Mouse (Mus musculus) Patski (cell line): ENCODE measurements around the gene C1ql4. TPM values are rescaled to one million over a fixed set of nuclear protein-coding genes. Genes with fewer than 3 reads are reported as not detected.

ENCODE experiments used
- ATAC-seq: fragments of 100-300 bp; one replicate; pipeline ENCODE4 v1.8.0; 2021
- CTCF ChIA-PET: fragments of 350-600 bp; sonication (Branson Sonifier 250); formaldehyde crosslinking; loops from one replicate; lab custom pipeline; 2022; ENCODE audit warnings: inconsistent platforms; lab: Charles Lee
- POLR2A ChIA-PET: fragments of 350-600 bp; sonication (Branson Sonifier 250); formaldehyde crosslinking; loops from one replicate; lab custom pipeline; 2022; ENCODE audit warnings: antibody characterized with exemption, inconsistent platforms; lab: Charles Lee
- DNase-seq: peaks from one replicate; pipeline ENCODE4 v3.0.0-alpha.2; 2011; ENCODE audit warnings: low read depth, low spot score
- H3K27me3 ChIP-seq: fragments of 371-371 bp; one replicate; pipeline ENCODE4 v1.5.1; 2021
- CTCF ChIP-seq: fragments of 100-300 bp; IDR thresholded peaks from one replicate; pipeline ENCODE4 v1.5.1; 2021
- in situ Hi-C: fragments of 300-500 bp; cut with MboI; formaldehyde crosslinking; loops from 3 replicates; pipeline ENCODE4 v1.11.1; 2018; ENCODE audit warnings: low pct_unique_long_range_greater_than_20kb, mixed read lengths
- polyA plus RNA-seq: library from polyadenylated mRNA; unstranded; gene quantifications from one replicate; pipeline ENCODE4 v1.2.3, GENCODE M21; 2021

The C1ql4 gene
- polyA plus RNA-seq, 1 experiment from 2014 or later, result 0.24 TPM

DNA sequence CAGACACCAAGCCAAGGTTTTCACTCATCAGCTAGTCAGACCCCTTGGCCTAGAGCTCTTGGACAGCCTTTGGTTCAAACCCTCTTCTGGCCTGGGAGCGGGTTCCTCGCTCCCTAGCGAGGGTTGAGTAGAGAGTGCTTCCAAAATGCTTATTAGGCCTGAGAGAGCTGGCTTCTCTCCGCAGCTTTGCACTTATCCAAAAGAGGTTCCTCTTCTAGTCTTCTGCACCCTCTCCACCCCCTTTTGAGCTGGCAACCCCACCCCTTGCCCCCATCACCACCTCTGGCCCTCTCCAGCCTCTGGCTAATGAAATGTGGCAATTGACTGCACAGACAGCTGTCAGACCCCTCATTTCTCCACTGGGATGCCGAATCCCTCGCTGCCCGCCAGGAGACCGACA lies 5.3 kb upstream of the C1ql4 start, which contains the start of gene Dnajc22:
Dnajc22 (plus strand) TSS at position 301 of the 400 bp plus-strand sequence.
- no peaks in the 10 kb centered on the region for H3K27me3 ChIP-seq
- ChIA-PET POLR2A (no interaction called here), CTCF (interaction anchor here (1.0 kb wide), 1 partner anchor 92 kb away, joined by 4 read pairs; no protein-coding TSS in a partner anchor)
- in situ Hi-C loops, result no loop called here
- TF ChIP-seq CTCF, result no peak
- ATAC-seq (no peak), DNase-seq (no peak)

GRCm38 (mm10) chr15:99089069-99089468 lies 1.5 kb upstream of the C1ql4 start:
- CTCF ChIA-PET, result interaction anchor here (0.6 to 3.2 kb wide), 8 partner anchors 9 to 166 kb away, joined by 3 to 10 read pairs (median 4); no protein-coding TSS in a partner anchor
- no peak for DNase-seq
- no peaks in the 10 kb centered on the region for H3K27me3 ChIP-seq
- POLR2A ChIA-PET, result interaction anchor here (0.7 kb wide), 1 partner anchor 13 kb away, joined by 4 read pairs; no protein-coding TSS in a partner anchor
- no peak for ATAC-seq
- in situ Hi-C loops, result no loop called here
- no peak for TF ChIP-seq CTCF

DNA sequence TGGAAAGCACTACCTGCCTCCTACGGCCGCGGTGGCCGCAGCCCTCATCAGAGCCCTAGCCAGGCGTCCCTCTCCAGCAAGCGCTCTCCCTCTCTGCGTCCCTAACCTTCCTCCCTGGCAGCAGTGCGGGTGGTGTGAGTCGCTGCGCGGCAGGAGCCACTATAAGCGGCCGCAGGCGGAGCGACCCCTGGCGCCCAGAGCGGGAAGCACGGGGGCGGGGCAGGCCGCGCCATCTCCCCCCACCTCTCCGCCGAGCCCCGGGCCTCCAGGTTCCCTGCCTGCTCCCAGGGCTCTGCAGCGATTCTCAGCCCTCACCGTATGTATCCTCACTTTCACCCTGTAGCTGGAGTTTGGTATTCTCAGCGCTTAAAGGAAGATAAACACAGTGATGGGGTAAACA lies 675 bp upstream of the C1ql4 start:
- POLR2A ChIA-PET, result interaction anchor here (1.2 kb wide), 1 partner anchor 14 kb away, joined by 3 read pairs; the partner anchor contains the start of gene Troap
- ATAC-seq (peak; percentile 56), DNase-seq (no peak)
- TF ChIP-seq CTCF, result no peak
- no peaks in the 10 kb centered on the region for H3K27me3 ChIP-seq
- CTCF ChIA-PET, result interaction anchor here (0.6 to 3.2 kb wide), 11 partner anchors 8 to 167 kb away, joined by 3 to 10 read pairs (median 4); no protein-coding TSS in a partner anchor
- in situ Hi-C loops, result no loop called here

DNA sequence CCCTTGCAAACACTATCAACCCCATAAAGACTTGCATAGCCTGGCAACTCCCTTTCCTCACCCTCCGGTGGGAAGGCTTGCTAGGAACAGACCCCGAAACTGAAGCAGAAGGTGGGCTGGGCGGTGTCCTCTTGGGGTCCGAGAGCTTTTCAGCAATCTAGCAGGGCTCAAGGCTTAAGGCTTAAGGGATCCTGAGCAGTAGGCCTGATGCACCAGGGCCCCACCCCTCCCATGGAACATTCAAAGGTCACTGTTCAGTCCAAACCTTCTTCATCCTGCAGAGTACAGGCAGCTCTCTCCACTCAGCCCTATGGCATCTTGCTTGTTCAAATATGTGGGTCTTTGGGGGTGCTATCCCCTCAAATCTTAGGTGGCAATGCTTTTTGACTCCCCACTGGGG lies 1.6 kb downstream of the C1ql4 start:
- no peak for TF ChIP-seq CTCF
- no peaks in the 10 kb centered on the region for H3K27me3 ChIP-seq
- ATAC-seq (no peak), DNase-seq (no peak)
- in situ Hi-C loops, result no loop called here
- CTCF ChIA-PET, result interaction anchor here (0.8 to 2.4 kb wide), 5 partner anchors 10 to 62 kb away, joined by 3 to 6 read pairs (median 4); partner anchors contain the start of gene Troap
- POLR2A ChIA-PET, result no interaction called here

DNA sequence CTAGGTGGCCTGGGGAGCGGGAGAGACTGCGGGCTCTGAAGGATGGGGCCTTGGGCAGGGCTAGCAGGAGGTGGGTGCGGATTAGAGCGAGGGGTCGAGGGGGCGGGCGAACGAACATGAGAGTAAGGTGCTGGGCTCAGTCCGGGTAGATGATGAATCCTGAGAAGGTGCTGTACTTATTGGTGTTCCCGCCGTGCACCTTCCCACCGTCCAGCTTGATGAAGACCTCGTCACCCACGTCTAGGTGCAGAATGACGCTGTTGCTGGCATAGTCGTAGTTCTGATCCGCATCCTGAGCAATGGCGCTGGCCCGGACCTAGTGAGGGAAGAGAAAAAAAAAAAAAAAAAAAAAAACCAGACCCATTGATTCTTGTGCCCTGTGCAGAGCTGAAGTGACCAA lies 3.0 kb downstream of the C1ql4 start:
- H3K27me3 ChIP-seq, result no peaks in the 10 kb centered on the region
- ATAC-seq (no peak), DNase-seq (no peak)
- in situ Hi-C loops, result no loop called here
- ChIA-PET CTCF (interaction anchor here (2.4 kb wide), 1 partner anchor 10 kb away, joined by 6 read pairs; the partner anchor contains the start of gene Troap), POLR2A (interaction anchor here (0.6 to 0.9 kb wide), 2 partner anchors 30 to 53 kb away, joined by 3 read pairs; no protein-coding TSS in a partner anchor)
- no peak for TF ChIP-seq CTCF

- ChIA-PET POLR2A (interaction anchor here (0.6 kb wide), 1 partner anchor 52 kb away, joined by 3 read pairs; no protein-coding TSS in a partner anchor), CTCF (interaction anchor here (1.0 to 2.4 kb wide), 3 partner anchors 10 to 59 kb away, joined by 3 to 7 read pairs (median 6); partner anchors contain the start of gene Troap)
- no peaks in the 10 kb centered on the region for H3K27me3 ChIP-seq
- in situ Hi-C loops, result no loop called here
- no peak for DNase-seq
- ATAC-seq, result no peak
- no peak for TF ChIP-seq CTCF
Measured at GRCm38 (mm10) chr15:99083867-99084557, 3.6 kb downstream of the C1ql4 start.

DNA sequence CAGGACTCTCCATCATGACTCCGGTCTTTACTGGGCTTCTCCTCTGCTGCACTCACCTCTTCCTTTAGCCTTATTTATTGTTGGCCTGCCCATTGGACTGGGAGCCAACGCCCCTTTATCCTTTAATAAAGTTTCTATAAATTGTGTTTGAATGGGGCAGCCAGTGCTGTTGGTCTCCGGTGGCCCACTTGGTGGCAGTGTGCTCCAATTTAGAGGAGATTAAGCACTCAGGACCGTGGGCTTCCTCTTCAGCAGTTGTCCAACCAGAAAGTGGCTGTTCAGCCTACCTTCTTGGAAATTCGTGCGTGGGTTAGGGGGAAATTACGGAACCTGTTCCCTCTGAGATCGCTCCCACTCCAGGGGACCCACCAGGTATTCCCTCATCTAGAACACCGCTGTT lies 4.4 kb downstream of the C1ql4 start:
- H3K27me3 ChIP-seq, result no peaks in the 10 kb centered on the region
- ATAC-seq, result no peak
- ChIA-PET POLR2A (no interaction called here), CTCF (interaction anchor here (1.0 to 2.0 kb wide), 2 partner anchors 14 to 58 kb away, joined by 3 to 7 read pairs; no protein-coding TSS in a partner anchor)
- TF ChIP-seq CTCF, result no peak
- DNase-seq, result no peak
- in situ Hi-C loops, result no loop called here

- no peaks in the 10 kb centered on the region for H3K27me3 ChIP-seq
- in situ Hi-C loops, result no loop called here
- POLR2A ChIA-PET, result no interaction called here
- TF ChIP-seq CTCF, result no peak
- CTCF ChIA-PET, result interaction anchor here (1.0 to 2.0 kb wide), 3 partner anchors 14 to 58 kb away, joined by 3 to 7 read pairs (median 3); no protein-coding TSS in a partner anchor
- no peak for ATAC-seq
- no peak for DNase-seq
Measured at GRCm38 (mm10) chr15:99082840-99083239, 4.8 kb downstream of the C1ql4 start.

- H3K27me3 ChIP-seq, result no peaks in the 10 kb centered on the region
- no peak for TF ChIP-seq CTCF
- in situ Hi-C loops, result no loop called here
Measured at GRCm38 (mm10) chr15:99082322-99082721, 5.3 kb downstream of the C1ql4 start.

DNA sequence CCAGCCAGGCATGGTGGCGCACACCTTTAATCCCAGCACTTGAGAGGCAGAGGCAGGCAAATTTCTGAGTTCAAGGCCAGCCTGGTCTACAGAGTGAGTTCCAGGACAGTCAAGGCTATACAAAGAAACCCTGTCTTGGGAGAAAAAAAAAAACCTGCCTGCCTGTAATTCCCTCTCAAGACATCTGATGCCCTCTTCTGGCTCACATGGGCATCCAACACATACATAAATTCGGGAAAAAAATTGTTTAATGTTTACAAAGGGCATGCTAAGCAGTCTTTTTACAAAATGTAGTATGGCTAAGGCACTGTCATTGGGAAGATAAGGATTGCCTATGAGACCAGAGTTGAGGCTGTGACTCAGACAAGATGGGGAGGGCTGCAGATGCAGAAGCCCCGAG lies 7.8 kb downstream of the C1ql4 start:
- ChIA-PET CTCF (interaction anchor here (0.9 to 1.3 kb wide), 3 partner anchors 9 to 54 kb away, joined by 3 to 4 read pairs (median 4); no protein-coding TSS in a partner anchor), POLR2A (no interaction called here)
- TF ChIP-seq CTCF, result no peak
- no peak for ATAC-seq
- in situ Hi-C loops, result no loop called here
- no peak for DNase-seq
- H3K27me3 ChIP-seq, result no peaks in the 10 kb centered on the region

More at GRCm38 (mm10) chr15:99082322-99082721, 5.3 kb downstream of the C1ql4 start:
- CTCF ChIA-PET, result interaction anchor here (0.6 to 2.0 kb wide), 3 partner anchors 27 to 57 kb away, joined by 3 to 7 read pairs (median 3); no protein-coding TSS in a partner anchor
- ATAC-seq (no peak), DNase-seq (no peak)
- POLR2A ChIA-PET, result interaction anchor here (0.6 to 1.2 kb wide), 2 partner anchors 18 to 37 kb away, joined by 3 read pairs; no protein-coding TSS in a partner anchor
